Mouse (Mus musculus) E14TG2a.4 (cell line): ENCODE results near the gene Hjurp.

Experiments
- CTCF ChIP-seq: conservative IDR thresholded peaks from 2 replicates; pipeline ENCODE4 v1.5.1; 2014; ENCODE audit warnings: low read length
- NANOG ChIP-seq: IDR thresholded peaks from 2 replicates; pipeline ENCODE4 v1.6.1; 2014; ENCODE audit warnings: borderline replicate concordance, low read length, mixed read lengths

DNA sequence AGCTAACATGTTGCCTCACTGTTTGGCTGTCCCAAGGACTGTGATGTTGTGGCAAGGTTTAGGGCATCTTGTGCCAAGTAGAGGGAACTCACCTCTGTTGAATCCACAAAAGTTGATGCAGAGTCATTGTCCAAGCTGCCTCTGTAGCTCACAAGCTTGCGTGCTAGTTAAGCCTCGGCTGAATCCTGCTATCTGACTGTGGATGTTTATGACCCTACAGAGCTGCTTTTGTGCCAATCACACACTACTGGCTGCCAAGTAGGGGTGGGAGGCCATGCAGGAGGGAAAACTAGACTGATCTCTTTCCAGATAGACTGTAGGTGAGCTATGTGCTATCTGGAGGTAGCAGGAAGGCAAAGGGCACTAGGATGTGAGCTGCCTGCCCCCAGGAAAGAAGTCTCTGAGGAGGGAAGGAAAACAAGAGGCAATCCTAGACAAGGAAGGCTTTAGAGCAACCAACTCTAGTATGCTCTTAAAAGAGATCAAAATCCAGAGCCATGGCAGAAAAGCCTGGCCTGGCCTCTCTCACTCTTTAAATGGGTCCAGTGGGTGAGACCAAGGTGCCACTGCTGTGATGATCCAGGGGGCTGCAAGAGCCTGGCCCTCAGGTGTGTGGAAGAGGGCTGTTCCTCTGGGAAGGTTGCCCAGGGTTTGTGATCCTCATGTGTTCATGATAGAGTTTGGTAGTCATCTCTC, 63.5 kb downstream of the Hjurp start:
- TF ChIP-seq CTCF (no peak), NANOG (no peak)
